Mouse (Mus musculus): ENCODE results near the gene Abcb8. TPM values are rescaled to one million over a fixed set of nuclear protein-coding genes. Genes with fewer than 3 reads are reported as not detected.

Gene Abcb8
- polyA plus RNA-seq, 1 experiment, result 61.0 TPM

- DNase-seq (ENCODE audit: low read depth), result no peak
These were observed 32.1 kb downstream of the Abcb8 start for GRCm38 (mm10) chr5:24425421-24426036.

- no peak for DNase-seq (ENCODE audit: low read depth)
These were observed 32.6 kb downstream of the Abcb8 start for GRCm38 (mm10) chr5:24426037-24426432.

GRCm38 (mm10) chr5:24426556-24427284, 33.3 kb downstream of the Abcb8 start:
- DNase-seq (ENCODE audit: low read depth), result no peak

GRCm38 (mm10) chr5:24427285-24427633, 33.8 kb downstream of the Abcb8 start:
- no peak for DNase-seq (ENCODE audit: low read depth)

- DNase-seq (ENCODE audit: low read depth), result no peak
These were observed 34.5 kb downstream of the Abcb8 start for GRCm38 (mm10) chr5:24427981-24428402.

GRCm38 (mm10) chr5:24428596-24428995, 35.1 kb downstream of the Abcb8 start:
- no peak for DNase-seq (ENCODE audit: low read depth)

GRCm38 (mm10) chr5:24433993-24434392, 40.5 kb downstream of the Abcb8 start:
- DNase-seq (ENCODE audit: low read depth), result no peak

GRCm38 (mm10) chr5:24441187-24441586, 47.7 kb downstream of the Abcb8 start:
- DNase-seq (ENCODE audit: low read depth), result no peak

GRCm38 (mm10) chr5:24442029-24442428, 48.6 kb downstream of the Abcb8 start:
- no peak for DNase-seq (ENCODE audit: low read depth)

- DNase-seq (ENCODE audit: low read depth), result no peak
These were observed 49.7 kb downstream of the Abcb8 start for GRCm38 (mm10) chr5:24443204-24443603.

- no peak for DNase-seq (ENCODE audit: low read depth)
These were observed 50.5 kb downstream of the Abcb8 start for GRCm38 (mm10) chr5:24443927-24444326.

GRCm38 (mm10) chr5:24444746-24445427, 51.4 kb downstream of the Abcb8 start, which contains the start of gene Fastk:
Fastk (minus strand) TSS chr5:24445287.
- DNase-seq (ENCODE audit: low read depth), result no peak

GRCm38 (mm10) chr5:24445428-24446080, 52.1 kb downstream of the Abcb8 start:
- no peak for DNase-seq (ENCODE audit: low read depth)

GRCm38 (mm10) chr5:24446630-24447029, 53.2 kb downstream of the Abcb8 start:
- no peak for DNase-seq (ENCODE audit: low read depth)

- DNase-seq (ENCODE audit: low read depth), result no peak
These were observed 54.3 kb downstream of the Abcb8 start, which contains the start of gene Tmub1 for GRCm38 (mm10) chr5:24447624-24448298. Tmub1 (minus strand) TSS chr5:24447854.

GRCm38 (mm10) chr5:24451264-24452029, 58.0 kb downstream of the Abcb8 start:
- no peak for DNase-seq (ENCODE audit: low read depth)

GRCm38 (mm10) chr5:24452030-24452690, 58.7 kb downstream of the Abcb8 start, which contains the start of gene Agap3:
Agap3 (plus strand) TSS chr5:24452177.
- no peak for DNase-seq (ENCODE audit: low read depth)

GRCm38 (mm10) chr5:24452691-24453233, 59.3 kb downstream of the Abcb8 start:
- no peak for DNase-seq (ENCODE audit: low read depth)

- no peak for DNase-seq (ENCODE audit: low read depth)
These were observed 60.0 kb downstream of the Abcb8 start for GRCm38 (mm10) chr5:24453283-24453984.
